Mouse (Mus musculus) ES-E14 (cell line): Measurements from ENCODE around the gene Lgr6.

ENCODE experiments used
- CHD2 ChIP-seq: IDR thresholded peaks from 2 replicates; pipeline ENCODE4 v1.6.1; 2014; ENCODE audit warnings: mild to moderate bottlenecking, low read depth, low read length, inconsistent platforms
- HCFC1 ChIP-seq: IDR thresholded peaks from 2 replicates; pipeline ENCODE4 v1.6.1; 2012; ENCODE audit warnings: low read length, inconsistent platforms, borderline replicate concordance; ENCODE audit not compliant: insufficient read depth
- ZC3H11A ChIP-seq: IDR thresholded peaks from 2 replicates; pipeline ENCODE4 v1.6.1; 2012; ENCODE audit warnings: low read depth, mild to moderate bottlenecking, inconsistent platforms, low read length, borderline replicate concordance

DNA sequence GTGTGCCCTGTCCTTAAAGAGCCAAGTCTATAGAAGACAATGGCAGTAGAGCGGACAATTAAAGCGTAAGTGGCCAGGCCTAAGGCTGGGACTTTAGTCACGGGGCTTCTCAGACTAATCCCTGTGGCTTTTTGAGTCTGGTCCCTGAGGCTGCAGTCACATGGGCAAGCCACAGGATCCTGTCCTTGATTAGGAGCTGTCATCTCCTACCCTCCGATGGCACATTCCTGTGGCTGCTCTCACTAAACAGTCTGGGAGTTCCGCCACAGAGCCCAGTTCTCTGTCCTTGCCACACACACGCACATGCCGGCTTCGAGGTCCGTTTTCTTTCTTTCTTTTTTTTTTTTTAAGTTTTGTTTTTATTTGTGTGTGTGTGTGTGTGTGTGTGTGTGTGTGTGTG lies 21.6 kb downstream of the Lgr6 start:
- TF ChIP-seq HCFC1 (no peak), CHD2 (no peak), ZC3H11A (no peak)
